Mouse (Mus musculus): Measurements from ENCODE around the gene Tnip1.
"Not testable (repeated sequence)": the region's sequence is repeated elsewhere in the genome, so short reads cannot be mapped to it uniquely, and the experiment has no call there.

Gene Tnip1

GRCm38 (mm10) chr11:54910081-54910665 is 52.5 kb downstream of the Tnip1 start:
- no peak for DNase-seq (ENCODE audit: low spot score in 2 of 2)

- DNase-seq (ENCODE audit: low spot score in 2 of 2), result no peak
Measured at GRCm38 (mm10) chr11:54909273-54909672, 53.4 kb downstream of the Tnip1 start.

GRCm38 (mm10) chr11:54907259-54907658 is 55.5 kb downstream of the Tnip1 start:
- no peak for DNase-seq (ENCODE audit: low spot score in 2 of 2)

DNA sequence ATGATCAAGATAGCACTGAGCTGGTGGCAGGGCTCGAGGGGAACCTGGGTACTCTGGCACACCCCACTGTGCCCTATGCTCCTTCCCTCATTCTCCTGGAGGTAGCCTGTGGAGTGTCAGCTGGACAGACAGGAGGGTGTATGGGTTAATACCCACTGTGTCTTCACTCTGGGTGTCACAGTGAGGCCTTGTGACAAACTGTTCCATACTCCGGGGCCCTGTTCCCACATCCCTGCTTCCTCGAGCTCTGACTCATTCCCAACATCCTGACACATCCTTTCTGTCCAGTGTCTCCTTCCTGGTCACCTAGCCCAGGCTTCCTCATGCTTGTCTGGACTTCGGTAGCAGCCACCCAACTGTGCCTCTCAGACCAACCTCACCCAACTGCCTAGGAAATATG is 56.3 kb downstream of the Tnip1 start:
- DNase-seq (ENCODE audit: low spot score in 2 of 2), result no peak

DNA sequence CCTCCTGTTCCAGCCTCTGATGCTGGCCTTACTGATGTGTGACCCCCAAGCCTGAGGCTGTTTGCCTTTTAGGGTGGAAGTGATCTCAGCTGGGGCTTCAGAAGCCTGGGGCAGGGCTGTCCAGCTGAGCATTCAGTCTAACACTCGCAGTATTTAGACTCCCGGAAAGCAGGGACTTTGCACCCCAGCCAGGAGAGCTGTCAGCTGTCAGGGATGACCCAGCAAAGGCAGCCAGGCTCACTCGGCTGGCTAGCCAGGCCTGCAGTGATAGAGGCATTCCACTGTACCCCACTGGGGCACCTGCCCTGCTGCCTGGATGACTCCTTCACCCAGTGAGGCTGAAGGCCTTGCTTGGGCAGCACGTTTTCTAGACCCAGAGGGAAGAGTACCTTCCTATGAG is 56.8 kb downstream of the Tnip1 start:
- DNase-seq (ENCODE audit: low spot score in 2 of 2), result no peak

DNA sequence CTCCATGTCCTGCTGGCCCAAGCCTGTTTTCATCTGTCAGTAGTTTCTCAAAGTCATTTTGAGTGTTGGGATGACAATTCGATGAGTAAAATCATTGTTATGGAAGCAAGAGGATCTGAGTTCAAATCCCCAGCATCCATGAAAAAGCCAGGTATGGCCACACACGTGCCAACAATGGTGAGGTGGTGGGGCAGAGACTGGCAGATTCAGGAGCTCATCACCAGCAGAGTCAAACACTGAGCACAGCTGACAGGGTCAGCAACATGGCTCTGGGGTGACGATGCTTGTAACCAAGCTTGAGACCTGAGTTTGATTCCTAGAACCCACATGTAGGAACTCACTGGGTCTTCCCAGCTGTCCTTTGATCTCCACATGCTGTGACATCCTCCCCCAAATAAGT is 57.6 kb downstream of the Tnip1 start:
- no peak for DNase-seq (ENCODE audit: low spot score in 2 of 2)

GRCm38 (mm10) chr11:54903940-54904706 is 58.6 kb downstream of the Tnip1 start:
- DNase-seq (ENCODE audit: low spot score in 2 of 2), result no peak

DNA sequence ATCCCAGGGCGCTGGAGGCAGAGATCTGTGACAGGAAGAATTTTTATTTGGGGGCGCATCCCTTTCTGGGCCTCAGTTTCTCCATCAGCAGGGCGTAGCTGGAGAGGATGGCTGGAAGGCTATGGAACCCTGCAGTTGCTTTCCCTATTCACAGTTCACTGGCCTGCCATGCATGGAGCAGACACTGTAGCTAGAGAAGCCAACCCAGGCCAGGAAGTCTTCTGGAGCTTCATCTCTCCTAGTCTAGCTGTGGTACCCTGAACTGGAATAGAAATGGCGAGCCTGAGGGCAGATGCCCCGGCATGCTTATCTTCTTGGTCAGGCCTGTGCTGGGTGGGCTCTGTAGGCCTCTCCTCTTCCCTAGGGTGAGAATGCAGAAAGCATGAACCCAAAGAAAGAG is 59.4 kb downstream of the Tnip1 start:
- DNase-seq (ENCODE audit: low spot score in 2 of 2), result no peak

GRCm38 (mm10) chr11:54902333-54903323 is 60.1 kb downstream of the Tnip1 start, which contains the start of gene Gpx3:
Gene Gpx3 (plus strand): TSS chr11:54902453.
- DNase-seq (ENCODE audit: low spot score in 2 of 2), result no peak

GRCm38 (mm10) chr11:54899657-54900056 is 63.1 kb downstream of the Tnip1 start:
- no peak for DNase-seq (ENCODE audit: low spot score in 2 of 2)

GRCm38 (mm10) chr11:54897470-54897869 is 65.2 kb downstream of the Tnip1 start:
- DNase-seq (ENCODE audit: low spot score in 2 of 2), result no peak

DNA sequence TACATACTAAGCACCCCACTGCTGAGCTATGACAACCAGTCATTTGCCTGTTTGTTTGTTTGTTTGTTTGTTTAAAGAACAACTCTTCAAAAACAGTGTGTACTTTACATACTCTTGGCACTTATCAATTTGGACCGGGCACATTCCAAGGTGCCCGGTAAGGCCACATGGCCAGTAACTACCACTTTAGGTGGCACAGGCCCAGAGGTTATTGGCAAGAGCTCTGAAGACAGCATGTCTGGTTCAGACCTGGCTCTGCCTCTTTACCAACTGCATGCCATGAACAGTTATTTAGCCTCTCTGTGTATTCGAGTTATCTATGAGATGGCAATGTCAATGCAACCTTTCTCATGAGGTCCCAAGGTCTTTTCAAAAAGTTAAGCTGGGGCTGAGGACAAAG is 66.1 kb downstream of the Tnip1 start:
- not testable (repeated sequence) for DNase-seq (ENCODE audit: low spot score in 2 of 2)

DNA sequence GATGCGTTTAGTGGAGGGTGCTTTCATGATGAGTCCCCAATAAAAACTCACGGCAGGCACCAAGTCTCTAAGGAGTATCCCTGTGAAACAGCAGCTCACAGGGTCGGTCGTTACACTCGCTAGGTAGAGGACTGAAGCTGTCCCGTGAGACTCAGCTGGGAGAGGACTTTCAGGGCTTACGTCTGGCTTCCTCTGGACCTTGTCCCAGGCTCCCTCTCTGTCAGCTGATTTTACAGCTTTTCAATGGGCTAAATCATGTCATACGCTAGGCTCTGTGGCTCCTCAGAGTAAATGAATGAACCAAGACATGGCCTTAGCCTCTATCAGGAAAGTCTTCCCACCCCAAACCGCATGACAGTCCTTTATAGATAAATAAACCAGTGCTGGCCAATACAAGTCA is 68.1 kb downstream of the Tnip1 start:
- no peak for DNase-seq (ENCODE audit: low spot score in 2 of 2)

DNA sequence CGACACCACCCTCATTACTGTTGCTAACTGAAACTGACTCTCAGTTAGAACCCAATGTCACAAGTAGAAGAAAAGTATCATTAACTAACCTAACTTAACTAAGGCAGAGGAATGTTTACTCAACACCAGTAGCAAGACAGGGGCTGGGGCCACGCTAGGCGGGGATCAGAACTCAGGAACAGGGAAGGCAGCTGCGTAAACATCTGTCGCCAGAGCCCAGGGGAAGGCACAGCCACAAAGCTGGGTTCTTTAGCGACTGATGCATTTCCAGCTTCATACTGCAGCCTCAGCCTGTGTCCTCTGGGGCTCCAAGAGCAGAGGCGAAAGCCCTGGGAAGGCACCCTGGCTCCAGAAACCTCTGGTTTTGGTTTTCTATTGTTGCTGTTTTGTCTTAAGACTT is 70.6 kb downstream of the Tnip1 start:
- no peak for DNase-seq (ENCODE audit: low spot score in 2 of 2)

DNA sequence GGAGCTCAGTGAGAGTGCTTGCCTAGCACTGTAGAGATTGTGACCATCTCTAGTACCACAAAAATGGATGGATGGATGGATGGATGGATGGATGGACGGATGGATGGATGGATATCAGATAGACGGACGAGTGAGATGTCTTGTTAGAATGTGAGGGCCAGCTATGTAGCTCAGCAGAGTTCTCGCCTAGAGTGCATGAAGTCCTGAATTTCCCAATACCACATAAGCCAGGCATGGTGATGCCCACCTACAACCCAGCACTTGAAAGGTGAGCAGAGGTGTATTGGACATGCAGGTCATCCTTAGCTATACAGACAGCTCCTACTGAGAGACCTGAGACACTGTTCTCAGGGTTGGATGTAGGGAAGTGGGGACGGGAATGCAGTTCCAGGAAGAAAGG is 71.4 kb downstream of the Tnip1 start:
- DNase-seq (ENCODE audit: low spot score in 2 of 2), result no peak

DNA sequence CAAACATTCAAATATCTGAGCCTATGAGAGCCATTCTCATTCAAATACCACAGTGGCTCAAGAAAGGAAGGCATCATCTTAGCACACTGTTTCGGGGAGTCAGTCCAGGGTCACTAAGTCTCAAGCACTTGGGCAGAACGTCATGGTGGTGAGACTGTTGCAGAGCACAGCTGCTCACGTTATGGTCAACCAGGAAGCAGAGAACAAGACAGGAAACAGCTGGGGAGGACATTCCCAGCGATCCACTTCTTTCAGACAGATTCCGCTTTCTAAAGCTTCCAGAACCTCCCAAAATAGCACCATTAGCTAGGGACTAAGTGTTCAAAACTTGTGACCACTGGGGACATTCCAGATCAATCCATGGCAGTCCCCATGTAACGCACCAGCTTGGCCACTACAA is 74.8 kb downstream of the Tnip1 start:
- DNase-seq (ENCODE audit: low spot score in 2 of 2), result no peak

GRCm38 (mm10) chr11:54885406-54885805 is 77.3 kb downstream of the Tnip1 start:
- DNase-seq (ENCODE audit: low spot score in 2 of 2), result no peak

DNA sequence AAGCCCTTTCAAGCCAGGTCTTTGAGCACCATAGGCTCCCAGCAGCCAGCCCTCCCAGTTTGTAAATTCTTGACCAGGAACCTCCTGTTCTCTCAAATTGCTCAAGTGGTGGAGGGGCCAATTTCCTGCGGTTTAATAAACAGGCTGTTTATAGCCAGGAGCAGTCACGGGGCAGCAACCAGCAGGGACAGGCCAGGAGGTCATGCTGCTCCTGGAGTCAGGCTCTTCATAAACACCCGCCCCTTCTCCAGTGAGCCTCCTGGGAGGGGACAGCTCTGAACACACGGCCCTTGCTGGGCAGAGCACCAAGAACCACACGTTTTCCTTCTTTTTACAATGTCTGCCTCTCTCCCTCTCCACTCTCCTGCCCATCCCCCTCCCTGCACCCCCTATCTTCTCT is 77.8 kb downstream of the Tnip1 start:
- no peak for DNase-seq (ENCODE audit: low spot score in 2 of 2)

DNA sequence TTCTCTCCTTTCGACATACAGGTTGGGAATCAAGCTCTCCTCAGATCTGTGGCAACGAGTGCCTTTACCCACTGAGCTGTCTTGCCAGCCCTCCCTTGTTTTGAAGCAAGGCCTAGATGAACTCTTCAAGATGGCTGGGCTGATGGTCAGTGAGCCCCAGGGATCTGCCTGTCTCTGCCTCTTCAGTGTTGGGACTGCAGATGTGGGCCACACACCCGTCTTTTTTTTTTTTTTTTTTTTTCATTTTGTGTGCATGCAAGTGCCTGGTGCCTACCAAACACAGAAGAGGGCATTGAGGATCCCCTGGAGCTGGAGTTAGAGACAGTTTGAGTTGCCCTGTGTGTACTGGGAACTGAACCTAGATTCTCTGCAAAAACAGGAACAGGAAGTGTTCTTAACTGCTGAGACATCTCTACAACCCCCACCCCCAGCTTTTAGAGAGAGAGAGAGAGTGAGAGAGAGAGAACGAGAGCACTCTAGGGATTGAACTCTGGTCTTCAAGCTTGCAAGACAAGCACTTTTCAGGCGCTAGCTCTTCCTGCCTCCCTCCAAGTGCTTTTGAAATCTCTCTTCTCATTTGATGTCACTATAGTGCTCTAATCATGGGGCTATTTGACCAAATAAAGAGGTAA is 78.4 kb downstream of the Tnip1 start:
- no peak for DNase-seq (ENCODE audit: low spot score in 2 of 2)

DNA sequence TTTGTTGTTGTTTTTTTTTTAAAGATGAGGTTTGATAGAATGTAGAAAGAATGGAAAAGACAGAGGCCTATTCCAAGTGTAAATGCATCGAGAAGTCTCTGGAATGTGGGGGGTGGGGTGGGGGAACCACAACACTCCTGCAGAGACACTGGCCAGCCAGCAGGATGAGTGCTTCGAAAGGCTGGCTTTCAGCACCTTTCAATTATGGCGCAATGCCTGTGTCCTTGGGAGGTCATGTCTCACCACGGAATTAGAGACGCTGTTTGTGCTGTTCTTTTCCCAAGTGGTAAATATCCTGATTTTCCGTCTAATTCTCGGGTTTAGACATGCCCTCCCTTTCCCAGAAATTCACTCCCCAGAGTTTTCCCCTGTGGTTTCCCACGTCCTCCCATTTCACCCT is 80.0 kb downstream of the Tnip1 start:
- no peak for DNase-seq (ENCODE audit: low spot score in 2 of 2)

DNA sequence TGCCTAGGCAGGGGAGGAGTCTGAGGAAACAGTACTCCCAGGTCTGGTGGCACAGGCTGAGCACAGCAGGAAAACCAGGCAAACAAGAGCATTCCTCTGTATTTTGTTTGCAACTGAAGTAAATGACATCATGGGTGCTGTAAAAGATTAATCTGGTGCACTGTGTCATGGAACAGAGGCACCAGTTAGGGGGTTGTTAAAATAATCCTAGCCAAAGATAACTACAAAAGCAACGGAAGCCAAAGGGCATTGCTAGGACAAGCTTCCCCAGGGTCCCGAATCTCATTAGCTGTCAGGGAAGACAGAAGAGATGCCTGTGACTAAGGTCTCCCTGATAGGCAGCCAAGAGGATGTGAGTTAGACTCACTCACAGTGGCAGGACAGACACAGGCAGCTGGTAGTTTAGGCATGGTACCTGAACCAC is 81.7 kb downstream of the Tnip1 start:
- no peak for DNase-seq (ENCODE audit: low spot score in 2 of 2)

GRCm38 (mm10) chr11:54879922-54880321 is 82.8 kb downstream of the Tnip1 start:
- no peak for DNase-seq (ENCODE audit: low spot score in 2 of 2)

Measured in natural killer cell, adult 2 months (primary cell).